Mouse (Mus musculus): ENCODE measurements around the gene Aspa. TPM values are rescaled to one million over a fixed set of nuclear protein-coding genes. Genes with fewer than 3 reads are reported as not detected.

The Aspa gene
- polyA plus RNA-seq, 1 experiment = 2.0 TPM

- Histone ChIP-seq H3K4me3 (replicated peaks; ENCODE audit: control insufficient read depth, low read depth, low read length) (no peak within 1 kb of the TSS), H3K27ac (ENCODE audit: control insufficient read depth, insufficient read depth, low read depth, low read length, poor library complexity) (no peak within 1 kb of the TSS), H3K4me1 (ENCODE audit: control insufficient read depth, insufficient read depth, low read length) (no peaks in the 10 kb centered on the region)
- 85% methylated on average over 7 of the region's 7 CpGs for WGBS
- no peak for TF ChIP-seq CTCF (IDR thresholded peaks at IDR 0.05; ENCODE audit: control insufficient read depth, insufficient read depth, low read length)
- no peak for TF ChIP-seq POLR2A (IDR thresholded peaks at IDR 0.05; ENCODE audit: borderline replicate concordance, control insufficient read depth, low read depth, low read length)
Observed at GRCm38 (mm10) chr11:73267267-73267666, 62.1 kb downstream of the Aspa start, which contains the start of gene Trpv3. TSS of gene Trpv3 (plus strand) at chr11:73267388.

- TF ChIP-seq POLR2A (IDR thresholded peaks at IDR 0.05; ENCODE audit: borderline replicate concordance, control insufficient read depth, low read depth, low read length) (no peak), CTCF (IDR thresholded peaks at IDR 0.05; ENCODE audit: control insufficient read depth, insufficient read depth, low read length) (no peak)
- 88% methylated on average over 1 of the region's 1 CpGs for WGBS
- H3K4me3 ChIP-seq (replicated peaks; ENCODE audit: control insufficient read depth, low read depth, low read length) = no peak overlapping the region
- no peak overlapping the region for H3K27ac ChIP-seq (ENCODE audit: control insufficient read depth, insufficient read depth, low read depth, low read length, poor library complexity)
- no peaks in the 10 kb centered on the region for H3K4me1 ChIP-seq (ENCODE audit: control insufficient read depth, insufficient read depth, low read length)
Observed at GRCm38 (mm10) chr11:73261385-73261784, 68.0 kb downstream of the Aspa start.

- Histone ChIP-seq H3K27ac (ENCODE audit: control insufficient read depth, insufficient read depth, low read depth, low read length, poor library complexity) (no peak overlapping the region), H3K4me3 (replicated peaks; ENCODE audit: control insufficient read depth, low read depth, low read length) (no peak overlapping the region), H3K4me1 (ENCODE audit: control insufficient read depth, insufficient read depth, low read length) (no peaks in the 10 kb centered on the region)
- whole genome bisulfite sequencing = 70% methylated on average over 3 of the region's 3 CpGs
- TF ChIP-seq POLR2A (IDR thresholded peaks at IDR 0.05; ENCODE audit: borderline replicate concordance, control insufficient read depth, low read depth, low read length) (no peak), CTCF (IDR thresholded peaks at IDR 0.05; ENCODE audit: control insufficient read depth, insufficient read depth, low read length) (no peak)
Observed at GRCm38 (mm10) chr11:73260457-73260856, 68.9 kb downstream of the Aspa start.

- Histone ChIP-seq H3K4me3 (replicated peaks; ENCODE audit: control insufficient read depth, low read depth, low read length) (no peak overlapping the region), H3K4me1 (ENCODE audit: control insufficient read depth, insufficient read depth, low read length) (no peaks in the 10 kb centered on the region), H3K27ac (ENCODE audit: control insufficient read depth, insufficient read depth, low read depth, low read length, poor library complexity) (no peak overlapping the region)
- no peak for TF ChIP-seq CTCF (IDR thresholded peaks at IDR 0.05; ENCODE audit: control insufficient read depth, insufficient read depth, low read length)
- TF ChIP-seq POLR2A (IDR thresholded peaks at IDR 0.05; ENCODE audit: borderline replicate concordance, control insufficient read depth, low read depth, low read length) = no peak
Observed at GRCm38 (mm10) chr11:73258664-73259063, 70.7 kb downstream of the Aspa start.

GRCm38 (mm10) chr11:73257362-73257945 lies 71.9 kb downstream of the Aspa start:
- 78% methylated on average over 4 of the region's 4 CpGs for WGBS
- H3K4me3 ChIP-seq (replicated peaks; ENCODE audit: control insufficient read depth, low read depth, low read length) = no peak overlapping the region

More at GRCm38 (mm10) chr11:73257362-73257945, 71.9 kb downstream of the Aspa start:
- Histone ChIP-seq H3K4me1 (ENCODE audit: control insufficient read depth, insufficient read depth, low read length) (no peaks in the 10 kb centered on the region), H3K27ac (ENCODE audit: control insufficient read depth, insufficient read depth, low read depth, low read length, poor library complexity) (no peak overlapping the region)
- no peak for TF ChIP-seq POLR2A (IDR thresholded peaks at IDR 0.05; ENCODE audit: borderline replicate concordance, control insufficient read depth, low read depth, low read length)

Other genes with a start within 250 kb of the Aspa start
- 1.2 TPM in 1 of 2 replicates, not detected in the other for gene Itgae, start 239.0 kb downstream of the Aspa start, polyA plus RNA-seq (2011; ENCODE audit: insufficient read depth, insufficient read length, low replicate concordance, missing spikeins)
- gene Haspin, start 191.3 kb downstream of the Aspa start, polyA plus RNA-seq (2011; ENCODE audit: insufficient read depth, insufficient read length, low replicate concordance, missing spikeins) = 8.7 and 15.2 TPM in 2 replicates
- gene P2rx5, start 169.2 kb downstream of the Aspa start, polyA plus RNA-seq (2011; ENCODE audit: insufficient read depth, insufficient read length, low replicate concordance, missing spikeins) = 0.85 TPM in 1 of 2 replicates, not detected in the other
- 34.9 and 46.1 TPM in 2 replicates for gene Emc6, start 152.6 kb downstream of the Aspa start, polyA plus RNA-seq (2011; ENCODE audit: insufficient read depth, insufficient read length, low replicate concordance, missing spikeins)
- gene Tax1bp3, start 152.5 kb downstream of the Aspa start, polyA plus RNA-seq (2011; ENCODE audit: insufficient read depth, insufficient read length, low replicate concordance, missing spikeins) = 5.4 and 9.9 TPM in 2 replicates
- 9.3 and 10.2 TPM in 2 replicates for gene Ctns, start 130.6 kb downstream of the Aspa start, polyA plus RNA-seq (2011; ENCODE audit: insufficient read depth, insufficient read length, low replicate concordance, missing spikeins)
- gene Shpk, start 130.1 kb downstream of the Aspa start, polyA plus RNA-seq (2011; ENCODE audit: insufficient read depth, insufficient read length, low replicate concordance, missing spikeins) = 0.81 and 1.4 TPM in 2 replicates
- not detected in 2 replicates for gene Trpv1, start 95.3 kb downstream of the Aspa start, polyA plus RNA-seq (2011; ENCODE audit: insufficient read depth, insufficient read length, low replicate concordance, missing spikeins)
- gene Trpv3, start 62.2 kb downstream of the Aspa start, polyA plus RNA-seq (2011; ENCODE audit: insufficient read depth, insufficient read length, low replicate concordance, missing spikeins) = not detected in 2 replicates
- gene Gm49340, start 145 bp upstream of the Aspa start, polyA plus RNA-seq (2011; ENCODE audit: insufficient read depth, insufficient read length, low replicate concordance, missing spikeins) = not detected in 2 replicates
- not detected in 2 replicates for gene Spata22, start 145 bp upstream of the Aspa start, polyA plus RNA-seq (2011; ENCODE audit: insufficient read depth, insufficient read length, low replicate concordance, missing spikeins)
- not detected in 2 replicates for gene Olfr20, start 21.2 kb upstream of the Aspa start, polyA plus RNA-seq (2011; ENCODE audit: insufficient read depth, insufficient read length, low replicate concordance, missing spikeins)
- gene Olfr376, start 41.6 kb upstream of the Aspa start, polyA plus RNA-seq (2011; ENCODE audit: insufficient read depth, insufficient read length, low replicate concordance, missing spikeins) = not detected in 2 replicates
- gene Olfr1, start 70.0 kb upstream of the Aspa start, polyA plus RNA-seq (2011; ENCODE audit: insufficient read depth, insufficient read length, low replicate concordance, missing spikeins) = not detected in 2 replicates
- gene Olfr378, start 98.9 kb upstream of the Aspa start, polyA plus RNA-seq (2011; ENCODE audit: insufficient read depth, insufficient read length, low replicate concordance, missing spikeins) = not detected in 2 replicates
- not detected in 2 replicates for gene Olfr380, start 127.9 kb upstream of the Aspa start, polyA plus RNA-seq (2011; ENCODE audit: insufficient read depth, insufficient read length, low replicate concordance, missing spikeins)
- gene Olfr381, start 162.0 kb upstream of the Aspa start, polyA plus RNA-seq (2011; ENCODE audit: insufficient read depth, insufficient read length, low replicate concordance, missing spikeins) = 0.36 TPM in 1 of 2 replicates, not detected in the other
- gene Olfr382, start 187.6 kb upstream of the Aspa start, polyA plus RNA-seq (2011; ENCODE audit: insufficient read depth, insufficient read length, low replicate concordance, missing spikeins) = not detected in 2 replicates